Mouse (Mus musculus) macrophage (primary cell): ENCODE measurements around the gene Mrln. TPM values are rescaled to one million over a fixed set of nuclear protein-coding genes. Genes with fewer than 3 reads are reported as not detected.

ENCODE experiments used
- H3K27ac ChIP-seq: fragments of 350-480 bp; formaldehyde crosslinking; 2 replicates; pipeline ENCODE4 v1.9.0; 2021
- H3K36me3 ChIP-seq: fragments of 350-480 bp; formaldehyde crosslinking; 2 replicates; pipeline ENCODE4 v1.9.0; 2021; ENCODE audit errors: inconsistent target
- H3K4me3 ChIP-seq: fragments of 350-480 bp; formaldehyde crosslinking; 2 replicates; pipeline ENCODE4 v1.9.0; 2021; ENCODE audit errors: inconsistent target
- H3K79me2 ChIP-seq: fragments of 350-480 bp; formaldehyde crosslinking; 2 replicates; pipeline ENCODE4 v1.9.0; 2021; ENCODE audit errors: inconsistent target
- WGBS: methylation state at CpG from one replicate; pipeline ENCODE4 v1.1.7; 2026; ENCODE audit warnings: inconsistent platforms; ENCODE audit not compliant: missing documents; 5-methylcytosine and 5-hydroxymethylcytosine counted together
- polyA plus RNA-seq: library from polyadenylated mRNA; stranded (reverse); fragments of 250-400 nt; gene quantifications from 3 replicates; pipeline ENCODE4 v1.2.4, GENCODE M21; 2018; ENCODE audit warnings: inconsistent platforms
- total RNA-seq, 78 experiments: library from RNA; depleted of rRNA; stranded (reverse); fragments of 250-400 nt; gene quantifications; 1 replicate in 9 of 78; 2 replicates in 24 of 78; 3 replicates in 43 of 78; 4 replicates in 2 of 78; pipeline ENCODE4 v1.2.4; 2018; ENCODE audit warnings: inconsistent platforms in 56 of 78

Gene Mrln
- not detected for total RNA-seq (2018; cell fraction: chromatin; rRNA removed)
- under 1 TPM in 2 of 26 experiments, not detected in 24; 0.51 to 0.71 TPM for total RNA-seq (2018; cell fraction: cytosol; rRNA removed)
- total RNA-seq (2018; cell fraction: nucleus; rRNA removed), result not detected
- polyA plus RNA-seq, result not detected in 3 replicates

GRCm38 (mm10) chr10:70204505-70205399 lies at the start of gene Mrln:
TSS of gene Mrln (plus strand) at chr10:70204664.
- H3K27ac ChIP-seq, result no peak within 1 kb of the TSS
- WGBS, result 92% methylated on average over 17 of the region's 17 CpGs
- no peak within 1 kb of the TSS for H3K4me3 ChIP-seq
- no peaks in the 10 kb centered on the region for H3K36me3 ChIP-seq
- H3K79me2 ChIP-seq, result no peaks in the 10 kb centered on the region

- 94% methylated on average over 3 of the region's 3 CpGs for WGBS
- H3K4me3 ChIP-seq, result no peak overlapping the region
- no peak overlapping the region for H3K27ac ChIP-seq
- peaks cover 51% of the 10 kb centered on the region for H3K36me3 ChIP-seq
- no peaks in the 10 kb centered on the region for H3K79me2 ChIP-seq
Measured at GRCm38 (mm10) chr10:70156431-70157165, 47.9 kb upstream of the Mrln start.

- WGBS, result 95% methylated on average over 12 of the region's 12 CpGs
- Histone ChIP-seq H3K27ac (no peak overlapping the region), H3K36me3 (peaks cover 25% of the 10 kb centered on the region)
Measured at GRCm38 (mm10) chr10:70159651-70160320, 44.7 kb upstream of the Mrln start.

GRCm38 (mm10) chr10:70160811-70161210 lies 43.7 kb upstream of the Mrln start:
- Histone ChIP-seq H3K27ac (no peak overlapping the region), H3K79me2 (no peaks in the 10 kb centered on the region), H3K36me3 (peaks cover 15% of the 10 kb centered on the region), H3K4me3 (no peak overlapping the region)
- WGBS, result 95% methylated on average over 12 of the region's 12 CpGs

More at GRCm38 (mm10) chr10:70159651-70160320, 44.7 kb upstream of the Mrln start:
- no peak overlapping the region for H3K4me3 ChIP-seq
- H3K79me2 ChIP-seq, result no peaks in the 10 kb centered on the region

GRCm38 (mm10) chr10:70161504-70161903 lies 43.0 kb upstream of the Mrln start:
- Histone ChIP-seq H3K27ac (no peak overlapping the region), H3K4me3 (no peak overlapping the region), H3K36me3 (peaks cover 11% of the 10 kb centered on the region), H3K79me2 (no peaks in the 10 kb centered on the region)
- WGBS, result 92% methylated on average over 14 of the region's 14 CpGs

- Histone ChIP-seq H3K79me2 (no peaks in the 10 kb centered on the region), H3K4me3 (no peak overlapping the region), H3K27ac (no peak overlapping the region), H3K36me3 (peaks cover 25% of the 10 kb centered on the region)
- WGBS, result 88% methylated on average over 5 of the region's 5 CpGs
Measured at GRCm38 (mm10) chr10:70163681-70164080, 40.8 kb upstream of the Mrln start.

- Histone ChIP-seq H3K79me2 (no peaks in the 10 kb centered on the region), H3K36me3 (peaks cover 43% of the 10 kb centered on the region), H3K27ac (no peak overlapping the region), H3K4me3 (no peak overlapping the region)
- WGBS, result 92% methylated on average over 6 of the region's 6 CpGs
Measured at GRCm38 (mm10) chr10:70165877-70166276, 38.6 kb upstream of the Mrln start.

- Histone ChIP-seq H3K4me3 (no peak overlapping the region), H3K79me2 (no peaks in the 10 kb centered on the region), H3K36me3 (peaks cover 46% of the 10 kb centered on the region), H3K27ac (no peak overlapping the region)
- 91% methylated on average over 5 of the region's 5 CpGs for WGBS
Measured at GRCm38 (mm10) chr10:70166427-70166826, 38.0 kb upstream of the Mrln start.

- 75% methylated on average over 11 of the region's 11 CpGs for WGBS
- Histone ChIP-seq H3K27ac (no peak overlapping the region), H3K36me3 (peaks cover 46% of the 10 kb centered on the region), H3K4me3 (no peak overlapping the region), H3K79me2 (no peaks in the 10 kb centered on the region)
Measured at GRCm38 (mm10) chr10:70167625-70168024, 36.8 kb upstream of the Mrln start.

GRCm38 (mm10) chr10:70168396-70168795 lies 36.1 kb upstream of the Mrln start:
- H3K4me3 ChIP-seq, result no peak overlapping the region
- H3K27ac ChIP-seq, result no peak overlapping the region
- no peaks in the 10 kb centered on the region for H3K79me2 ChIP-seq
- H3K36me3 ChIP-seq, result peaks cover 46% of the 10 kb centered on the region
- WGBS, result 98% methylated on average over 13 of the region's 13 CpGs

- no peak overlapping the region for H3K4me3 ChIP-seq
- WGBS, result 92% methylated on average over 18 of the region's 18 CpGs
- no peaks in the 10 kb centered on the region for H3K79me2 ChIP-seq
- H3K36me3 ChIP-seq, result peaks cover 46% of the 10 kb centered on the region
- no peak overlapping the region for H3K27ac ChIP-seq
Measured at GRCm38 (mm10) chr10:70169044-70169443, 35.4 kb upstream of the Mrln start.

- H3K79me2 ChIP-seq, result no peaks in the 10 kb centered on the region
- H3K27ac ChIP-seq, result no peak overlapping the region
- WGBS, result 54% methylated on average over 3 of the region's 3 CpGs
- peaks cover 44% of the 10 kb centered on the region for H3K36me3 ChIP-seq
- no peak overlapping the region for H3K4me3 ChIP-seq
Measured at GRCm38 (mm10) chr10:70173314-70173713, 31.1 kb upstream of the Mrln start.

GRCm38 (mm10) chr10:70174494-70175190 lies 29.8 kb upstream of the Mrln start:
- Histone ChIP-seq H3K4me3 (no peak overlapping the region), H3K27ac (no peak overlapping the region), H3K36me3 (peaks cover 33% of the 10 kb centered on the region), H3K79me2 (no peaks in the 10 kb centered on the region)
- WGBS, result 91% methylated on average over 15 of the region's 16 CpGs

GRCm38 (mm10) chr10:70180727-70181126 lies 23.7 kb upstream of the Mrln start:
- WGBS, result 38% methylated on average over 9 of the region's 9 CpGs
- no peaks in the 10 kb centered on the region for H3K79me2 ChIP-seq
- H3K36me3 ChIP-seq, result peaks cover 10% of the 10 kb centered on the region; the same call in 1 of the 2 replicates
- no peak overlapping the region for H3K4me3 ChIP-seq
- H3K27ac ChIP-seq, result no peak overlapping the region
